Mouse (Mus musculus): ENCODE results near the gene Amfr.

DNA sequence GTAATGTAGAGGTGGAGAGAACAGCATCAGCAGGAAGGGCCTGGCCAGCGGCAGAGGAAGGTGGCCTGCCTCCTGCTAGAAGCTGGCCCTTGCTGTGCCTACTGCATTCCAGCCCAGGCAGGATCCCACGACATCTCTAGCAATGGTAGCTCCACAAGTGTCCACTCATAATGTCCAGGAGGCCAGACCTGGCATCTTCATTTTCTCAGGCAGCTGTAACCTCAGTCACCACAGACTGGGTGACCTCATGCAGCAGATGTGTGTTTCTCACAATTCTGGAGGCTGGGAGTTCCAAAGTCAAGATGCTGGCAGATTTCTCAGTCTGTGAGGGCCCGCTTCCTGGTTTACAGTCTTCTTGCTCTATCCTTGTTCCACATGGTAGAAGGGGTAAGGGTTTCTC, 74.4 kb downstream of the Amfr start:
- no peak for TF ChIP-seq CTCF (IDR thresholded peaks at IDR 0.05; ENCODE audit: low read depth, low read length)
- no peak for TF ChIP-seq POLR2A (IDR thresholded peaks at IDR 0.05; ENCODE audit: borderline replicate concordance, low read depth, low read length)
